Mouse (Mus musculus): Measurements from ENCODE around the gene Tgif2. TPM values are rescaled to one million over a fixed set of nuclear protein-coding genes. Genes with fewer than 3 reads are reported as not detected.
"Not testable (repeated sequence)": the region's sequence is repeated elsewhere in the genome, so short reads cannot be mapped to it uniquely, and the experiment has no call there.

Gene Tgif2
- total and polyA plus RNA-seq, 3 experiments, result 16.9 to 43.3 TPM; not detected in 1

GRCm38 (mm10) chr2:156882431-156883001 is 42.7 kb downstream of the Tgif2 start (continued):
- no peak for TF ChIP-seq MEF2A (IDR thresholded peaks at IDR 0.05; ENCODE audit: extremely low read depth, insufficient replicate concordance, low read depth, low read length, poor library complexity, severe bottlenecking)
- no peak for TF ChIP-seq SMC3 (IDR thresholded peaks at IDR 0.05; ENCODE audit: low read depth, low read length)
- no peak for TF ChIP-seq GABPA (IDR thresholded peaks at IDR 0.05; ENCODE audit: low read depth, low read length)
- no peak for TF ChIP-seq MYB (IDR thresholded peaks at IDR 0.05; ENCODE audit: low read depth, low read length)
- no peak for TF ChIP-seq CTCF (IDR thresholded peaks at IDR 0.05 in 2 of 3, conservative IDR thresholded peaks at IDR 0.05 in 1 of 3; ENCODE audit: control insufficient read depth in 1 of 3, insufficient read depth in 1 of 3, low read depth in 2 of 3, low read length in 3 of 3, poor library complexity in 1 of 3, severe bottlenecking in 1 of 3)
- TF ChIP-seq NELFE (IDR thresholded peaks at IDR 0.05; ENCODE audit: low read depth, low read length), result no peak
- 0 out of 2 replicates have a peak, but pooled peaks have one; percentile 20 for TF ChIP-seq TBP (IDR thresholded peaks at IDR 0.05; ENCODE audit: low read depth, low read length)
- TF ChIP-seq UBTF (IDR thresholded peaks at IDR 0.05; ENCODE audit: borderline replicate concordance, insufficient read depth, low read depth, low read length), result no peak
- peak; percentile 56 for TF ChIP-seq SIN3A (IDR thresholded peaks at IDR 0.05; ENCODE audit: low read length)
- peak; percentile 27 to 37; a peak in 3 of 4 replicates for TF ChIP-seq EP300 (IDR thresholded peaks at IDR 0.05; ENCODE audit: low read depth in 1 of 2, low read length in 2 of 2)
- TF ChIP-seq TCF12 (IDR thresholded peaks at IDR 0.05; ENCODE audit: low read depth, low read length), result peak; percentile 50
- no peak for TF ChIP-seq ETS1 (IDR thresholded peaks at IDR 0.05; ENCODE audit: low read depth, low read length)
- TF ChIP-seq BHLHE40 (IDR thresholded peaks at IDR 0.05; ENCODE audit: borderline replicate concordance, low read depth, low read length), result no peak
- TF ChIP-seq MAX (IDR thresholded peaks at IDR 0.05; ENCODE audit: low read length), result no peak
- no peak for TF ChIP-seq HCFC1 (IDR thresholded peaks at IDR 0.05; ENCODE audit: low read depth, low read length)
- TF ChIP-seq ZC3H11A (IDR thresholded peaks at IDR 0.05; ENCODE audit: low read depth, low read length), result no peak

GRCm38 (mm10) chr2:156884396-156885211 is 44.8 kb downstream of the Tgif2 start:
- Histone ChIP-seq H3K36me3 (ENCODE audit: control insufficient read depth in 1 of 2, insufficient read depth in 2 of 2, low read length in 2 of 2) (peaks cover 0 to 9% of the 10 kb centered on the region in 2 experiments; a peak in 2 of 4 replicates), H3K4me3 (ENCODE audit: control insufficient read depth in 1 of 2, insufficient read depth in 1 of 2, low read depth in 2 of 2, low read length in 2 of 2) (peak overlapping the region in 1 of 2 experiments; percentile 21; a peak in 2 of 4 replicates), H3K9ac (ENCODE audit: control insufficient read depth, low read depth, low read length, poor library complexity, severe bottlenecking) (peak overlapping the region; percentile 24; the same call in 1 of the 2 replicates), H3K27ac (ENCODE audit: control insufficient read depth, low read depth, low read length) (peak overlapping the region; percentile 21), H3K9me3 (replicated peaks; ENCODE audit: insufficient read depth, low read length) (no peaks in the 10 kb centered on the region), H3K4me1 (ENCODE audit: control insufficient read depth in 1 of 2, insufficient read depth in 2 of 2, low read length in 2 of 2) (peaks cover 2 to 39% of the 10 kb centered on the region in 2 experiments; a peak in 3 of 4 replicates), H3K79me2 (ENCODE audit: control insufficient read depth, insufficient read depth, low read length, poor library complexity) (no peaks in the 10 kb centered on the region), H3K27me3 (ENCODE audit: control insufficient read depth in 1 of 2, insufficient read depth in 2 of 2, low read length in 2 of 2) (no peaks in the 10 kb centered on the region)
- DNase-seq (ENCODE audit: low read depth, low spot score), result peak; percentile 63
- TF ChIP-seq NRF1 (IDR thresholded peaks at IDR 0.05; ENCODE audit: insufficient read depth, low read depth, low read length, poor library complexity, severe bottlenecking), result no peak
- TF ChIP-seq USF1 (IDR thresholded peaks at IDR 0.05; ENCODE audit: low read depth, low read length), result peak; percentile 61; the same call in 1 of the 2 replicates
- no peak for TF ChIP-seq MXI1 (IDR thresholded peaks at IDR 0.05; ENCODE audit: low read depth, low read length)
- TF ChIP-seq EP300 (IDR thresholded peaks at IDR 0.05; ENCODE audit: low read depth in 1 of 2, low read length in 2 of 2), result peak; percentile 36 to 41; a peak in 2 of 4 replicates
- 0 out of 2 replicates have a peak, but pooled peaks have one; percentile 21 for TF ChIP-seq TAL1 (IDR thresholded peaks at IDR 0.05; ENCODE audit: low read length)

GRCm38 (mm10) chr2:156885666-156886065 is 45.9 kb downstream of the Tgif2 start:
- H3K27ac ChIP-seq (ENCODE audit: control insufficient read depth, low read depth, low read length); H3K27me3 ChIP-seq (ENCODE audit: control insufficient read depth in 1 of 2, insufficient read depth in 2 of 2, low read length in 2 of 2); H3K9ac ChIP-seq (ENCODE audit: control insufficient read depth, low read depth, low read length, poor library complexity, severe bottlenecking); H3K9me3 ChIP-seq (replicated peaks; ENCODE audit: insufficient read depth, low read length); DNase-seq (ENCODE audit: low read depth, low spot score); H3K79me2 ChIP-seq (ENCODE audit: control insufficient read depth, insufficient read depth, low read length, poor library complexity); H3K36me3 ChIP-seq (ENCODE audit: control insufficient read depth in 1 of 2, insufficient read depth in 2 of 2, low read length in 2 of 2); H3K4me3 ChIP-seq (ENCODE audit: control insufficient read depth in 1 of 2, insufficient read depth in 1 of 2, low read depth in 2 of 2, low read length in 2 of 2): not testable (repeated sequence)
- H3K4me1 ChIP-seq (ENCODE audit: control insufficient read depth in 1 of 2, insufficient read depth in 2 of 2, low read length in 2 of 2), result peaks cover 2 to 39% of the 10 kb centered on the region in 2 experiments; a peak in 3 of 4 replicates
